Mouse (Mus musculus) testis, adult 2 months (tissue): ENCODE measurements around the gene Rgl2.

Source experiments
- CTCF ChIP-seq: fragments of 200-500 bp; IDR thresholded peaks from 2 replicates; pipeline ENCODE4 v1.5.1; 2012; ENCODE audit warnings: low read depth, mild to moderate bottlenecking, inconsistent platforms, low read length, moderate library complexity; ENCODE audit not compliant: control insufficient read depth, insufficient read depth, insufficient replicate concordance
- POLR2A ChIP-seq: fragments of 200-500 bp; IDR thresholded peaks from 2 replicates; pipeline ENCODE4 v1.6.1; 2012; ENCODE audit warnings: low read depth, mild to moderate bottlenecking, inconsistent platforms, low read length, moderate library complexity; ENCODE audit not compliant: control insufficient read depth

- TF ChIP-seq CTCF: no peak
- TF ChIP-seq POLR2A: no peak
These were observed 27.0 kb downstream of the Rgl2 start for GRCm38 (mm10) chr17:33956336-33956735.
